Mouse (Mus musculus): ENCODE results near the gene Rapgef5. TPM values are rescaled to one million over a fixed set of nuclear protein-coding genes. Genes with fewer than 3 reads are reported as not detected.

Gene Rapgef5
- total and polyA plus RNA-seq, 3 experiments: 4.2 to 6.8 (median 4.8) TPM

- no peak overlapping the region for H3K9ac ChIP-seq (ENCODE audit: insufficient read depth, low read depth)
- H3K9me3 ChIP-seq (replicated peaks; ENCODE audit: low read length): no peaks in the 10 kb centered on the region
- H3K27me3 ChIP-seq (replicated peaks): no peaks in the 10 kb centered on the region
- no peak overlapping the region for H3K4me2 ChIP-seq (ENCODE audit: insufficient read depth, low read depth, poor library complexity, severe bottlenecking)
- no peaks in the 10 kb centered on the region for H3K36me3 ChIP-seq (replicated peaks in 1 of 2; ENCODE audit: control insufficient read depth in 1 of 2, insufficient read depth in 1 of 2, low read length in 1 of 2)
- DNase-seq (ENCODE audit: extremely low read depth): no peak
- no peak overlapping the region for H3K27ac ChIP-seq (ENCODE audit: insufficient read depth, low read depth)
- TF ChIP-seq EP300 (IDR thresholded peaks at IDR 0.05; ENCODE audit: low read length) (no peak), KAT2A (IDR thresholded peaks at IDR 0.05; ENCODE audit: insufficient replicate concordance, low read length) (no peak), MAX (IDR thresholded peaks at IDR 0.05; ENCODE audit: low read length) (no peak), E2F4 (IDR thresholded peaks at IDR 0.05; ENCODE audit: insufficient replicate concordance, low read depth, low read length) (no peak), USF2 (conservative IDR thresholded peaks at IDR 0.05; ENCODE audit: low read depth, low read length) (no peak), BHLHE40 (IDR thresholded peaks at IDR 0.05; ENCODE audit: low read depth, low read length) (no peak), ZC3H11A (IDR thresholded peaks at IDR 0.05; ENCODE audit: low read depth, low read length) (no peak), MXI1 (IDR thresholded peaks at IDR 0.05; ENCODE audit: low read depth, low read length) (no peak), NRF1 (IDR thresholded peaks at IDR 0.05; ENCODE audit: low read depth, low read length) (no peak), RAD21 (IDR thresholded peaks at IDR 0.05; ENCODE audit: low read depth, low read length) (no peak), IRF4 (IDR thresholded peaks at IDR 0.05; ENCODE audit: low read depth, low read length) (no peak), ZMIZ1 (IDR thresholded peaks at IDR 0.05; ENCODE audit: low read depth, low read length) (no peak), JUND (conservative IDR thresholded peaks at IDR 0.05; ENCODE audit: low read depth, low read length) (no peak), MEF2A (IDR thresholded peaks at IDR 0.05; ENCODE audit: borderline replicate concordance, low read depth, low read length) (no peak), GABPA (IDR thresholded peaks at IDR 0.05; ENCODE audit: insufficient replicate concordance, low read depth, low read length) (no peak), UBTF (IDR thresholded peaks at IDR 0.05; ENCODE audit: low read depth, low read length) (no peak)
- H3K4me1 ChIP-seq (ENCODE audit: control insufficient read depth in 1 of 2, insufficient read depth in 2 of 2): peaks cover 0 to 3% of the 10 kb centered on the region in 2 experiments; a peak in 1 of 4 replicates
- H3K4me3 ChIP-seq (replicated peaks in 1 of 3; ENCODE audit: low read depth in 2 of 3, low read length in 2 of 3, poor library complexity in 1 of 3): no peak overlapping the region
- in situ Hi-C loops (cut with MboI; ENCODE audit: low pct_ligation_motif_present, low pct_unique_long_range_greater_than_20kb, low sequenced_read_pairs): no loop called here
- dilution Hi-C loops (cut with MboI; ENCODE audit: extremely low pct_ligation_motif_present, extremely low pct_unique_long_range_greater_than_20kb, low sequenced_read_pairs): no loop called here
- H3K79me2 ChIP-seq (replicated peaks; ENCODE audit: control insufficient read depth, extremely low read depth, insufficient read depth, poor library complexity, severe bottlenecking): no peaks in the 10 kb centered on the region
These were observed 267.1 kb downstream of the Rapgef5 start for GRCm38 (mm10) chr12:117783426-117783825.

GRCm38 (mm10) chr12:117786621-117787020, 270.3 kb downstream of the Rapgef5 start:
- DNase-seq (ENCODE audit: extremely low read depth): no peak
- Histone ChIP-seq H3K4me3 (replicated peaks in 1 of 3; ENCODE audit: low read depth in 2 of 3, low read length in 2 of 3, poor library complexity in 1 of 3) (no peak overlapping the region), H3K4me2 (ENCODE audit: insufficient read depth, low read depth, poor library complexity, severe bottlenecking) (no peak overlapping the region), H3K9me3 (replicated peaks; ENCODE audit: low read length) (no peaks in the 10 kb centered on the region), H3K36me3 (replicated peaks in 1 of 2; ENCODE audit: control insufficient read depth in 1 of 2, insufficient read depth in 1 of 2, low read length in 1 of 2) (no peaks in the 10 kb centered on the region), H3K9ac (ENCODE audit: insufficient read depth, low read depth) (no peak overlapping the region), H3K79me2 (replicated peaks; ENCODE audit: control insufficient read depth, extremely low read depth, insufficient read depth, poor library complexity, severe bottlenecking) (no peaks in the 10 kb centered on the region), H3K4me1 (ENCODE audit: control insufficient read depth in 1 of 2, insufficient read depth in 2 of 2) (no peaks in the 10 kb centered on the region), H3K27ac (ENCODE audit: insufficient read depth, low read depth) (no peak overlapping the region), H3K27me3 (replicated peaks) (no peaks in the 10 kb centered on the region)
- dilution Hi-C loops (cut with MboI; ENCODE audit: extremely low pct_ligation_motif_present, extremely low pct_unique_long_range_greater_than_20kb, low sequenced_read_pairs): no loop called here
- in situ Hi-C loops (cut with MboI; ENCODE audit: low pct_ligation_motif_present, low pct_unique_long_range_greater_than_20kb, low sequenced_read_pairs): no loop called here
- TF ChIP-seq RCOR1 (conservative IDR thresholded peaks at IDR 0.05; ENCODE audit: low read depth, low read length): no peak
- no peak for TF ChIP-seq MAFK (IDR thresholded peaks at IDR 0.05; ENCODE audit: insufficient replicate concordance, low read length)
- TF ChIP-seq USF2 (conservative IDR thresholded peaks at IDR 0.05; ENCODE audit: low read depth, low read length): no peak
- no peak for TF ChIP-seq ELF1 (IDR thresholded peaks at IDR 0.05; ENCODE audit: low read depth, low read length)
- no peak for TF ChIP-seq CTCF (conservative IDR thresholded peaks at IDR 0.05 in 1 of 2, IDR thresholded peaks at IDR 0.05 in 1 of 2; ENCODE audit: low read depth in 2 of 2, low read length in 2 of 2)
- TF ChIP-seq CHD2 (IDR thresholded peaks at IDR 0.05; ENCODE audit: low read length): no peak

Measured in CH12.LX (cell line).